Mouse (Mus musculus) cerebellum, postnatal 25 days (tissue): ENCODE measurements around the gene Pcif1.

ENCODE experiments used
- DNase-seq, 2 experiments: peaks; one replicate each; pipeline ENCODE4 v3.0.0; 2021; ENCODE audit warnings: mixed read lengths in 2 of 2

The Pcif1 gene

GRCm38 (mm10) chr2:164923291-164923690, 44.2 kb downstream of the Pcif1 start:
- DNase-seq, result no peak

- peak; percentile 95 to 96 for DNase-seq
These were observed 45.2 kb downstream of the Pcif1 start for GRCm38 (mm10) chr2:164924100-164924857.

GRCm38 (mm10) chr2:164930706-164931581, 51.8 kb downstream of the Pcif1 start:
- DNase-seq, result no peak

GRCm38 (mm10) chr2:164933534-164933933, 54.4 kb downstream of the Pcif1 start:
- no peak for DNase-seq

- no peak for DNase-seq
These were observed 56.9 kb downstream of the Pcif1 start for GRCm38 (mm10) chr2:164935991-164936390.

GRCm38 (mm10) chr2:164938146-164939091, 59.3 kb downstream of the Pcif1 start:
- peak; percentile 84 for DNase-seq

GRCm38 (mm10) chr2:164939106-164939505, 60.0 kb downstream of the Pcif1 start:
- peak in 1 of 2 experiments; percentile 62 for DNase-seq

GRCm38 (mm10) chr2:164940140-164940830, 61.2 kb downstream of the Pcif1 start, which contains the start of gene Mmp9:
Mmp9 (plus strand) TSS chr2:164940780.
- no peak for DNase-seq

- no peak for DNase-seq
These were observed 63.7 kb downstream of the Pcif1 start for GRCm38 (mm10) chr2:164942692-164943290.
